Mouse (Mus musculus): ENCODE data around the gene Grasp. TPM values are rescaled to one million over a fixed set of nuclear protein-coding genes. Genes with fewer than 3 reads are reported as not detected.
A peak's percentile ranks its signal among the peaks of the same experiment; 100 is the strongest.

Gene Grasp
- polyA plus RNA-seq, 1 experiment from 2014 or later: 3.8 TPM

DNA sequence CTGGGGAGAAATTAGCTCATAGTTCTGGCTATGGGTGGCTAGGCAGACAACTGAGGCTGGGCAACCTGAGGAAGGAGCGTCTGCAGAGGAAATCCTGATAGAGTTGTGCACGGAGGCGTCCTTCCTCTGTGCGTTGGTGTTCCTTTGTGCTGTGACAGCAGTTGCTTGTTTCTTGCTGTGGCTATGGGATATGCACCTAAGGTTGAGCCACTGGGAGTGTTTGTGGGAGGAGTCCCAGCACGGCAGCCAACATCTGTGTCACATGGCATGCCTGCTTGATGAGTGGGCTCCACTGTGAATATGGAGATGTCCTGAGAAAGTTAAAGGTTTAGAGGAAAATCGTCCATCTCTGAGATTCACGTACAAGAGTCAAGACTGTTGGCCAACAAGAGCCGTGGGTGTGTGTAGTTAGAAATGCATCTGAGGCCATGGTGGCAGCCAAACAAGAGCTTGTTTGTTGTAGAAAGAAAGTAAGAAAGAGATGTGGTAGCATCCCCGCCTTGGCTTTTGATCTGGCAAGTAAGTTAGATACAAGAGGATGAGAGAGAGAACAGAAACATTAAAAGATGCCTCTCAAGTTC lies 26.3 kb downstream of the Grasp start:
- Histone ChIP-seq H3K9ac (no peak overlapping the region), H3K4me3 (no peak overlapping the region), H3K27ac (replicated peaks) (no peak overlapping the region), H3K9me3 (no peaks in the 10 kb centered on the region), H3K27me3 (replicated peaks) (0 out of 2 replicates have a peak, but pooled peaks cover 2% of the 10 kb centered on the region), H3K36me3 (no peaks in the 10 kb centered on the region), H3K4me1 (peaks cover 52% of the 10 kb centered on the region), H3K4me2 (no peak overlapping the region)
- whole genome bisulfite sequencing: 66% methylated on average over 9 of the region's 9 CpGs
- no peak for ATAC-seq (ENCODE audit: extremely low read depth, insufficient number of reproducible peaks, low FRiP score, low TSS enrichment)

DNA sequence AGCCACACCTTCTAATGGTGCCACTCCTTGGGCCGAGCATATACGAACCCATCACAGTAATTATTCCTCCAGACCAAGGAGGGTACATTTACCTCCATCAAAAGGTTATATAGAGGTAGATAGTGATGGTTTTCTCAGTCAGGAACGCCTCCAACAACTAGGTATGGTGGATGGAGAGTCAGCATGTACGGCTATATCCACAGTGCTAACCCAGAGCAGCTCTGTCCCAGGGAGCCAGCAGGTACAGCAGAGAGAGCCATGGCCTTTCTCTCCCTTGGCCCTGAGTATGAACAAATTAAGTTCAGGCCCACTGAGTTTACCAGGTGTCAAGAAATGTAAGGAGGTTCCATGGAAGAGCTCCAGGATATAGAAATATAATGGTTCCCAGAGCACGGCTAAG lies 27.9 kb downstream of the Grasp start:
- WGBS: 83% methylated on average over 5 of the region's 5 CpGs
- Histone ChIP-seq H3K27ac (replicated peaks) (no peak overlapping the region), H3K9me3 (no peaks in the 10 kb centered on the region), H3K4me1 (peaks cover 58% of the 10 kb centered on the region), H3K4me3 (no peak overlapping the region), H3K9ac (no peak overlapping the region), H3K27me3 (replicated peaks) (0 out of 2 replicates have a peak, but pooled peaks cover 2% of the 10 kb centered on the region), H3K4me2 (no peak overlapping the region), H3K36me3 (no peaks in the 10 kb centered on the region)
- no peak for ATAC-seq (ENCODE audit: extremely low read depth, insufficient number of reproducible peaks, low FRiP score, low TSS enrichment)

DNA sequence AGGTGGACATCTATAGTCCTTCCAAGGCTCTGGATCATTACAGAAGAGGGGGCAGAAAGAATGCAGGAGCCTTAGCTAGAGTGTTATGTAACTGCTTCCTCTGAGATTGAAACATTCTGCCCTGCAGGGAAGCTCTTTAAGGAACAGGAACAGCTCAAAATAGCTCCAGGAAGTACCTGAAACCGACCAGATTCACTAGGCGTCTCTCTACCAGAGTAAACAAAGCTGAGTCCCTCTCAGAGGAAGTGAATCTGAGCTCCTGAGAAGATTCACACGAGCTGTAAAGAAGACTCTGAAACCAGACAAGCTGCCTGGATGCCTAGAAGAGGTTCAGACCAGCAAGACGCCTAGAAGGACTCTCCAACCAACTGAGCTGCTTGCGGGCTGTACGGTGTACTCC lies 28.6 kb downstream of the Grasp start:
- Histone ChIP-seq H3K4me2 (no peak overlapping the region), H3K27me3 (replicated peaks) (0 out of 2 replicates have a peak, but pooled peaks cover 2% of the 10 kb centered on the region), H3K4me3 (no peak overlapping the region), H3K4me1 (peaks cover 55% of the 10 kb centered on the region), H3K9me3 (no peaks in the 10 kb centered on the region), H3K36me3 (no peaks in the 10 kb centered on the region), H3K27ac (replicated peaks) (no peak overlapping the region), H3K9ac (no peak overlapping the region)
- 83% methylated on average over 6 of the region's 6 CpGs for WGBS
- ATAC-seq (ENCODE audit: extremely low read depth, insufficient number of reproducible peaks, low FRiP score, low TSS enrichment): no peak

DNA sequence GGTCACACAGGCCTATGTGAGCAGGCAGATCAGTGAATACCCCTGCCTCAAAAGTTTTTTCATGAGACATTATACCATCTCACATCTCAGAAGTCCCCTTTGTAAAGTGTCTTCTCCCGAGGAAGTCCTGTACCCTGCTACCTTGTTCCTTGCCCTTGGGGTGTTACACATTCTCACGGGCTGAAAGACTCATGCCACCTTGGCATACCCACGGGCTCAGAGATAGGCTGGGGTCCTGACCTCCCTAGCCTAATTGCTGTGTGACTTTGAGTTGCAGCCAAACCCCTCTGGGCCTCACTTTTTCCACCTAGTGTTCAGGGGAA lies 29.5 kb downstream of the Grasp start:
- Histone ChIP-seq H3K4me1 (peaks cover 50% of the 10 kb centered on the region), H3K36me3 (no peaks in the 10 kb centered on the region), H3K9me3 (no peaks in the 10 kb centered on the region), H3K27ac (replicated peaks) (peak overlapping the region; percentile 70), H3K9ac (peak overlapping the region; percentile 95), H3K4me3 (peak overlapping the region; percentile 74), H3K4me2 (peak overlapping the region; percentile 90), H3K27me3 (replicated peaks) (0 out of 2 replicates have a peak, but pooled peaks cover 2% of the 10 kb centered on the region)
- no peak for ATAC-seq (ENCODE audit: extremely low read depth, insufficient number of reproducible peaks, low FRiP score, low TSS enrichment)
- WGBS: 34% methylated on average over 3 of the region's 3 CpGs

DNA sequence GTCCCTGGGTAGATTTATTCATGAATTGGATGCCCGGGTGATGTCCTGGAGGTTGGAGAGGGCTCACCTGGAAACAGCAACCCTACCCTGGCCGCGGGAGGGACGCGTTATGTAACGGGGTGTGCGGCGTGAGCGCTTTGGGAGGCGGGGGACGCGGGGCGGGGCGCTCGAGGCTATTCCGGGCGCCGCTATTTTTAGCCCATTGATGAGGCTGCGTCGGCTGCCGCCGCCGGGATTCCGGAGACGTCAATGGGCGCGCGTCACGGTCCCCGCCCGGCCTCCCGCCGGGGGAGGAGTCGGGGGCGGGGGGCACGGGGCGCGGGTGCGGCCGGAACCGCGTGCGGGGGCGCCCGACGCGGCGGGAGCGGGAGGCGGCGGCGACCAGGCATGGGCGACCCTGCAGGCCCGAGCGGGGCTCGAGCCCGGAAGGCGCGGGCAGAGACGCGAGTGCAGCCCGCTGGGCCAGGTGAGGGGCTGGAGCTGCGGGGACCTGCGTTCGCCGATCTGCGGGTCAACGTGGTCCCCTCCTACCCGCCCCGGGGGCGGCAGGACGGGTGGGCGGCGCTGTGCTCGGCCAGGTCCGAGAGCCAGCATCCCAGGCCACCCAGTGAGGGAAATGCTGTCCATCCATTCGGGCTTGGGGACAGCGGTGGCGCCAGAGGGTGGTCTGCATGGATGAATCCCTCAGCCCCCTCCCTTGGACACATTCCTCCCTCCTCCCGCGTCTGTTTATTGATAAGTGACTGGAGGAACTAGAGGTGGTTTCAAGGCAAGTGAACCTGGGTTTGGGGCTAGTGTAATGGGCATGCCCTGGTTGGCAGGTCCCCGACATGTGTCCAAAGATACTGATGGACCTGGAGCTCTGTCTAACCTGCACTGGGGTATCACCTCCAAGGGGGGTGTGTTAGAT lies 30.2 kb downstream of the Grasp start, which contains the start of gene Nr4a1:
Gene Nr4a1 (plus strand): TSS at position 384 of the 910 bp plus-strand sequence.
- Histone ChIP-seq H3K9me3 (no peaks in the 10 kb centered on the region), H3K9ac (peak within 1 kb of the TSS; percentile 95), H3K4me1 (peaks cover 46% of the 10 kb centered on the region), H3K27ac (replicated peaks) (peak within 1 kb of the TSS; percentile 70), H3K27me3 (replicated peaks) (0 out of 2 replicates have a peak, but pooled peaks cover 2% of the 10 kb centered on the region), H3K36me3 (no peaks in the 10 kb centered on the region), H3K4me3 (peak within 1 kb of the TSS; percentile 74), H3K4me2 (peak within 1 kb of the TSS; percentile 90)
- peak; percentile 59; the same call in 1 of the 2 replicates for ATAC-seq (ENCODE audit: extremely low read depth, insufficient number of reproducible peaks, low FRiP score, low TSS enrichment)
- 1% methylated on average over 80 of the region's 82 CpGs for WGBS

DNA sequence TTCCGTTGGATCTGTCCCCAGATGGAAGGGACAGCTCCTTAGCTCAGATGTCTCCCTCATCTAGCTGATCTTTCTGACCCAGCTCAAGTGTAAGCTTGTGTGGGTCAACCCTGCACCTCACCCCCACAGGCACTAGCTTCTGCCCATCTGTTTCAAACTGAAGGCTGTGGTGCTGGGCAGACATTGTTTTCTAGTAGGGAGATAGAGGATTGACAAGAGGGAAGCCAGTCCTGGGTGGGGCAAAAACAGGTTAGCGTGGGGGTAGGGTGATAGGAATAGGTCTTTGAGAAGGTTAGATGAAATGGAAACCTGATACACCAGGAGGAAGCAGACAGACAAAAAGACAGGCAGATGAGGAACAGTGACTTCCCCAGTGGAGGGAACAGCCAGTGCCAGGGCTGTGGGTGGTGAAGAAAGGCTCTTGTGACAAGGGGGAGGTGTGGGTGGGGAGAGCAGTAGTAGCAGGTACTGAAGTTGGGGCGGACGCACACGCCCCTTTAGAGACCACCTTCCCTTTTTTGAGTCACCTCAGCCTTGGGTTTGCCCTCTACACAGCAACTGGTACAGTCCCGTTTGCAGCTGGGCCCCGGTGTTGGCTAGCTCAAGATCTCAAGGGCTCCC lies 32.0 kb downstream of the Grasp start:
- Histone ChIP-seq H3K9me3 (no peaks in the 10 kb centered on the region), H3K27ac (replicated peaks) (0 out of 2 replicates have a peak overlapping the region, but pooled peaks have one; percentile 28), H3K27me3 (replicated peaks) (0 out of 2 replicates have a peak, but pooled peaks cover 2% of the 10 kb centered on the region), H3K4me3 (no peak overlapping the region), H3K36me3 (no peaks in the 10 kb centered on the region), H3K9ac (peak overlapping the region; percentile 59), H3K4me2 (no peak overlapping the region; the same call in 1 of the 2 replicates), H3K4me1 (peaks cover 57% of the 10 kb centered on the region)
- no peak for ATAC-seq (ENCODE audit: extremely low read depth, insufficient number of reproducible peaks, low FRiP score, low TSS enrichment)
- WGBS: 64% methylated on average over 7 of the region's 7 CpGs

DNA sequence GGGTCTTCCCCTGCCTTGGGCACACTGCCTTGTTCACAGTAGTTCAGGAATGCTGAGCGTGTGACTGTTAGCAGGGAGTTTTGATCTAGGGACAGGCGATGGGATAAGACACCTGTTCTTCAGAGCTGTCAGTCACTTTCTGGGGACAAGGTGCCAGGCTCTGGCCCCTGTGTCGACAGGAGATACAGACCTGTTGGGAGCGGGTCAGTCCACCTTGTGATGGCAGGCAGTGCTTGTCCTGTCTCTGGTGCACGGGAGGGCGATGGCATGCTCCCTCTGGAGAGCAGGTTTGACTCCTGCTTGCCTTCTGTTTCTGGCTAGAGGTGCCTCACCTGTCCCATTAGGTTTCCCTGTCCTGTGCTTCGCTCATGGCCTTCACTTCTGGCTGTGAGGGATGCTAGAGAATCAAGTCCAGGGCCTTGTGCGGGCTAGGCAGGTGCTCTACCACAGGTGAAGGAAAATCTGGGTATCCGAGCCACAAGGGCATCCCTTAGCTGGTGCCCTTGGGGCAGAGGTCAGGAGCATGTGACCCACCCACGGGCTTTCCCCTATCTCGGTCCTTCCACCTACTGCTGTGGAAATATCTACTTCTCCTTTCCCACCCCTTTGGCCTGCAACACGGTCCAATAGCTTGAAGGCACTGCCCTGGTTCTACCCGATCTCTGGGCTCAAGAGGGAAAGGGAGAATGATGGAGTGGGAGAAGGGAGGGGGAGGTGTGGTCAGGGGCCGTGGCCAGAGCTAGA lies 32.6 kb downstream of the Grasp start:
- WGBS: 58% methylated on average over 14 of the region's 14 CpGs
- H3K9ac ChIP-seq: peak overlapping the region; percentile 59
- peaks cover 64% of the 10 kb centered on the region for H3K4me1 ChIP-seq

DNA sequence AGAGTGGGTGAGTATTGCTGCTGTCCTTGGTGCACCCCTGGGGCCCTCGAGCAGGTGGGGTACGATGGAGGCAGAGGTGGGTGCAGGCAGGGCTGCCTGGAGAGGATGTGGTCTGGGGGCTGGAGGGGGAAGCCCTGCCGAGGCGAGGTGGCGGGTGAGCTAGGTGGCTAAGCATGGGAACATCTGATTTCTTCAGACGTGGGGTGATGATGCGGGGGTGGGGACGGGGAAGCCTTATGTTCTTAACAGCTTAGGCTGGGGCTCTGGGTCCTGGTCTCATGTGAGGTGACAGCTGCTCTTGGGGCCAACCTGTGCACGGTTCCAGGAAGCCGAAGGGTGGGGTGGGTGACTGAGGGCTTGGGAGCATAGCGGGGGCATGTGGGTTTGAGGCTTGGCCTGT lies 34.4 kb downstream of the Grasp start:
- WGBS: 77% methylated on average over 11 of the region's 11 CpGs
- no peaks in the 10 kb centered on the region for H3K9me3 ChIP-seq
- H3K36me3 ChIP-seq: no peaks in the 10 kb centered on the region
- no peak overlapping the region for H3K27ac ChIP-seq (replicated peaks)
- no peak overlapping the region for H3K4me3 ChIP-seq
- peak overlapping the region; percentile 24; the same call in 1 of the 2 replicates for H3K9ac ChIP-seq
- no peaks in the 10 kb centered on the region for H3K27me3 ChIP-seq (replicated peaks)
- H3K4me1 ChIP-seq: peaks cover 74% of the 10 kb centered on the region
- no peak overlapping the region for H3K4me2 ChIP-seq
- ATAC-seq (ENCODE audit: extremely low read depth, insufficient number of reproducible peaks, low FRiP score, low TSS enrichment): no peak

More for the DNA sequence above, 32.6 kb downstream of the Grasp start:
- Histone ChIP-seq H3K4me3 (no peak overlapping the region), H3K36me3 (no peaks in the 10 kb centered on the region), H3K27me3 (replicated peaks) (no peaks in the 10 kb centered on the region), H3K27ac (replicated peaks) (no peak overlapping the region; the same call in 1 of the 2 replicates), H3K4me2 (no peak overlapping the region; the same call in 1 of the 2 replicates), H3K9me3 (no peaks in the 10 kb centered on the region)
- ATAC-seq (ENCODE audit: extremely low read depth, insufficient number of reproducible peaks, low FRiP score, low TSS enrichment): no peak

DNA sequence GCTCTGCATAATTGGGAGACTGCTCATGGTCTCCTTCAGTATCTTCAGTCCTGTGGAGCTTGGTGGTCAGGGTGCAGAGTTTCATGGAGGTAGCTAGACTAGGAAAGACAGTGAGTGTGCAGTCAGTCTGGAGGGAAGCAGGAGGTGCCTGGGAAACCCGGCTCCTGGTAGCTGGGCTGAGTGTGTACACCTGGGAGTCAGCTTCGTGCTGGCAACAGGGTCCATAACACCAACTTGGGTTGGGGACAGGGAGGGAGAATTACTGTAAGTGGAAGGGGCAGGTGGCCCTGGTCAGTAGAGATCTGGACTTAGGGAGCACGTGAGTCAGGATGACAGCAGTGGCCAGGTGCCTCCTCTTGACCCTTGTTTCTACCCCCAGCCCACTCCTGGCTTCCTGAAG lies 35.9 kb downstream of the Grasp start:
- no peak overlapping the region for H3K4me3 ChIP-seq
- no peaks in the 10 kb centered on the region for H3K9me3 ChIP-seq
- H3K9ac ChIP-seq: peak overlapping the region; percentile 72
- no peak for ATAC-seq (ENCODE audit: extremely low read depth, insufficient number of reproducible peaks, low FRiP score, low TSS enrichment)
- no peaks in the 10 kb centered on the region for H3K36me3 ChIP-seq
- no peak overlapping the region for H3K4me2 ChIP-seq
- no peaks in the 10 kb centered on the region for H3K27me3 ChIP-seq (replicated peaks)
- peak overlapping the region; percentile 91 for H3K27ac ChIP-seq (replicated peaks)
- H3K4me1 ChIP-seq: peaks cover 63% of the 10 kb centered on the region
- 61% methylated on average over 3 of the region's 3 CpGs for WGBS

DNA sequence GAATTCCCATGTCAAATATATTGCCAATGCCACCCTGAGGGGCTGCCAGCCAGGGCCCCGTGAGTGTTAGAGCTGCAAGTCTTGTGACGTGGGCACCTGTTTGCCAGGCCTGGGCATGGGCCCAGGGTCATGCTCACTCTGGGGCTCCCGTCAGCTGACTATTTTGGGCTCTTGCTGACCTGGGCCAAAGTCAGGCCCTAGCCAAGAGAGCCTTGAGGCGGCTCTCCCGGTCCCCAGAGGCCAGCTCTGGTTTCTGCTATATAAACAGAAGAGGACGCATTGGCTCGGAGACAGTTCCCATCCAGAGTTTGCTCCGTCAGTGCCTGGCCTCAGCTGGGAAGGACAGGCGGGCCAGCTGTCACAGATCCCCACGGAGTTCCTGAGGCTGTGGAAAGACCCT lies 36.4 kb downstream of the Grasp start:
- Histone ChIP-seq H3K4me2 (peak overlapping the region; percentile 45), H3K4me3 (no peak overlapping the region), H3K4me1 (peaks cover 59% of the 10 kb centered on the region), H3K27me3 (replicated peaks) (no peaks in the 10 kb centered on the region), H3K27ac (replicated peaks) (peak overlapping the region; percentile 91), H3K36me3 (no peaks in the 10 kb centered on the region), H3K9ac (peak overlapping the region; percentile 72), H3K9me3 (no peaks in the 10 kb centered on the region)
- 28% methylated on average over 10 of the region's 10 CpGs for WGBS
- ATAC-seq (ENCODE audit: extremely low read depth, insufficient number of reproducible peaks, low FRiP score, low TSS enrichment): no peak

Measured in heart, embryonic 13.5 days (tissue).